Mouse (Mus musculus): ENCODE results near the gene Prkcg. TPM values are rescaled to one million over a fixed set of nuclear protein-coding genes. Genes with fewer than 3 reads are reported as not detected.
A peak's percentile ranks its signal among the peaks of the same experiment; 100 is the strongest.

Prkcg gene
- polyA plus RNA-seq, 1 experiment from 2014 or later: 0.30 TPM

GRCm38 (mm10) chr7:3302556-3303275 is 13.7 kb downstream of the Prkcg start:
- no peaks in the 10 kb centered on the region for H3K9me3 ChIP-seq (replicated peaks)
- H3K36me3 ChIP-seq: peaks cover 11% of the 10 kb centered on the region; the same call in 1 of the 2 replicates
- peaks cover 63% of the 10 kb centered on the region for H3K4me1 ChIP-seq (replicated peaks)
- peak; percentile 21; the same call in 1 of the 2 replicates for ATAC-seq (replicated peaks; ENCODE audit: insufficient number of reproducible peaks, insufficient read depth, low FRiP score, low read depth)
- H3K4me3 ChIP-seq: peak overlapping the region; percentile 43
- H3K9ac ChIP-seq: peak overlapping the region; percentile 37
- H3K4me2 ChIP-seq: peak overlapping the region; percentile 68
- H3K27me3 ChIP-seq: peaks cover 32% of the 10 kb centered on the region
- WGBS: 2% methylated on average over 16 of the region's 16 CpGs
- peak overlapping the region; percentile 69 for H3K27ac ChIP-seq

- Histone ChIP-seq H3K9me3 (replicated peaks) (no peaks in the 10 kb centered on the region), H3K9ac (peak overlapping the region; percentile 37), H3K4me1 (replicated peaks) (peaks cover 57% of the 10 kb centered on the region), H3K27ac (no peak overlapping the region), H3K4me3 (peak overlapping the region; percentile 43), H3K36me3 (peaks cover 8% of the 10 kb centered on the region; the same call in 1 of the 2 replicates), H3K4me2 (peak overlapping the region; percentile 68), H3K27me3 (peaks cover 33% of the 10 kb centered on the region)
- ATAC-seq (replicated peaks; ENCODE audit: insufficient number of reproducible peaks, insufficient read depth, low FRiP score, low read depth): no peak
- under 1% methylated on average over 24 of the region's 29 CpGs for WGBS
Measured at GRCm38 (mm10) chr7:3303276-3303781, 14.3 kb downstream of the Prkcg start.

GRCm38 (mm10) chr7:3303789-3304188 is 14.8 kb downstream of the Prkcg start:
- ATAC-seq (replicated peaks; ENCODE audit: insufficient number of reproducible peaks, insufficient read depth, low FRiP score, low read depth): no peak
- H3K4me2 ChIP-seq: peak overlapping the region; percentile 68
- no peaks in the 10 kb centered on the region for H3K9me3 ChIP-seq (replicated peaks)
- peaks cover 52% of the 10 kb centered on the region for H3K4me1 ChIP-seq (replicated peaks)
- 10% methylated on average over 11 of the region's 12 CpGs for WGBS
- peaks cover 36% of the 10 kb centered on the region for H3K27me3 ChIP-seq
- peak overlapping the region; percentile 37; the same call in 1 of the 2 replicates for H3K9ac ChIP-seq
- H3K4me3 ChIP-seq: peak overlapping the region; percentile 43
- H3K36me3 ChIP-seq: peaks cover 6% of the 10 kb centered on the region; the same call in 1 of the 2 replicates
- H3K27ac ChIP-seq: no peak overlapping the region

- H3K4me1 ChIP-seq (replicated peaks): peaks cover 47% of the 10 kb centered on the region
- peaks cover 36% of the 10 kb centered on the region for H3K27me3 ChIP-seq
- H3K36me3 ChIP-seq: peaks cover 6% of the 10 kb centered on the region; the same call in 1 of the 2 replicates
- H3K4me3 ChIP-seq: peak overlapping the region; percentile 43; the same call in 1 of the 2 replicates
- H3K4me2 ChIP-seq: peak overlapping the region; percentile 68
- 14% methylated on average over 10 of the region's 10 CpGs for WGBS
- H3K9me3 ChIP-seq (replicated peaks): no peaks in the 10 kb centered on the region
- H3K27ac ChIP-seq: no peak overlapping the region
- no peak overlapping the region for H3K9ac ChIP-seq
- ATAC-seq (replicated peaks; ENCODE audit: insufficient number of reproducible peaks, insufficient read depth, low FRiP score, low read depth): no peak
Measured at GRCm38 (mm10) chr7:3304298-3304697, 15.3 kb downstream of the Prkcg start.

- Histone ChIP-seq H3K27ac (no peak overlapping the region), H3K9me3 (replicated peaks) (no peaks in the 10 kb centered on the region), H3K36me3 (no peaks in the 10 kb centered on the region), H3K27me3 (peaks cover 36% of the 10 kb centered on the region), H3K9ac (no peak overlapping the region), H3K4me1 (replicated peaks) (peaks cover 30% of the 10 kb centered on the region), H3K4me2 (no peak overlapping the region), H3K4me3 (no peak overlapping the region)
- ATAC-seq (replicated peaks; ENCODE audit: insufficient number of reproducible peaks, insufficient read depth, low FRiP score, low read depth): no peak
- WGBS: 79% methylated on average over 3 of the region's 3 CpGs
Measured at GRCm38 (mm10) chr7:3306400-3306799, 17.4 kb downstream of the Prkcg start.

- no peak overlapping the region for H3K4me2 ChIP-seq
Measured at GRCm38 (mm10) chr7:3308646-3309045, 19.7 kb downstream of the Prkcg start.

GRCm38 (mm10) chr7:3310233-3310632 is 21.3 kb downstream of the Prkcg start:
- no peaks in the 10 kb centered on the region for H3K9me3 ChIP-seq (replicated peaks)
- H3K27ac ChIP-seq: no peak overlapping the region
- 95% methylated on average over 7 of the region's 7 CpGs for WGBS
- H3K4me3 ChIP-seq: no peak overlapping the region
- no peak overlapping the region for H3K9ac ChIP-seq
- H3K27me3 ChIP-seq: peaks cover 19% of the 10 kb centered on the region
- no peaks in the 10 kb centered on the region; the same call in 1 of the 2 replicates for H3K4me1 ChIP-seq (replicated peaks)
- ATAC-seq (replicated peaks; ENCODE audit: insufficient number of reproducible peaks, insufficient read depth, low FRiP score, low read depth): no peak
- H3K36me3 ChIP-seq: no peaks in the 10 kb centered on the region
- no peak overlapping the region for H3K4me2 ChIP-seq

More at GRCm38 (mm10) chr7:3308646-3309045, 19.7 kb downstream of the Prkcg start:
- H3K4me1 ChIP-seq (replicated peaks): peaks cover 9% of the 10 kb centered on the region
- no peak overlapping the region for H3K4me3 ChIP-seq
- H3K27ac ChIP-seq: no peak overlapping the region
- H3K9ac ChIP-seq: no peak overlapping the region
- ATAC-seq (replicated peaks; ENCODE audit: insufficient number of reproducible peaks, insufficient read depth, low FRiP score, low read depth): no peak
- H3K27me3 ChIP-seq: peaks cover 33% of the 10 kb centered on the region
- 59% methylated on average over 4 of the region's 4 CpGs for WGBS
- no peaks in the 10 kb centered on the region for H3K36me3 ChIP-seq
- no peaks in the 10 kb centered on the region for H3K9me3 ChIP-seq (replicated peaks)

GRCm38 (mm10) chr7:3313571-3313970 is 24.6 kb downstream of the Prkcg start:
- Histone ChIP-seq H3K27me3 (peaks cover 2% of the 10 kb centered on the region; the same call in 1 of the 2 replicates), H3K9ac (no peak overlapping the region), H3K9me3 (replicated peaks) (no peaks in the 10 kb centered on the region), H3K4me3 (no peak overlapping the region), H3K4me2 (no peak overlapping the region), H3K27ac (no peak overlapping the region), H3K36me3 (no peaks in the 10 kb centered on the region), H3K4me1 (replicated peaks) (no peaks in the 10 kb centered on the region)
- no peak for ATAC-seq (replicated peaks; ENCODE audit: insufficient number of reproducible peaks, insufficient read depth, low FRiP score, low read depth)
- 77% methylated on average over 8 of the region's 8 CpGs for WGBS

- H3K9me3 ChIP-seq (replicated peaks): no peaks in the 10 kb centered on the region
- ATAC-seq (replicated peaks; ENCODE audit: insufficient number of reproducible peaks, insufficient read depth, low FRiP score, low read depth): no peak
- H3K4me1 ChIP-seq (replicated peaks): no peaks in the 10 kb centered on the region
- H3K27me3 ChIP-seq: no peaks in the 10 kb centered on the region
- no peak overlapping the region for H3K27ac ChIP-seq
- H3K4me3 ChIP-seq: no peak overlapping the region
- H3K9ac ChIP-seq: no peak overlapping the region
- H3K4me2 ChIP-seq: no peak overlapping the region
- no peaks in the 10 kb centered on the region for H3K36me3 ChIP-seq
- 66% methylated on average over 5 of the region's 5 CpGs for WGBS
Measured at GRCm38 (mm10) chr7:3314121-3314520, 25.1 kb downstream of the Prkcg start.

GRCm38 (mm10) chr7:3317704-3318103 is 28.7 kb downstream of the Prkcg start:
- Histone ChIP-seq H3K27me3 (no peaks in the 10 kb centered on the region), H3K4me1 (replicated peaks) (no peaks in the 10 kb centered on the region), H3K9ac (no peak overlapping the region), H3K4me2 (no peak overlapping the region), H3K4me3 (no peak overlapping the region), H3K27ac (no peak overlapping the region), H3K36me3 (no peaks in the 10 kb centered on the region), H3K9me3 (replicated peaks) (no peaks in the 10 kb centered on the region)
- 30% methylated on average over 4 of the region's 4 CpGs for WGBS
- ATAC-seq (replicated peaks; ENCODE audit: insufficient number of reproducible peaks, insufficient read depth, low FRiP score, low read depth): no peak

- no peak overlapping the region for H3K27ac ChIP-seq
- ATAC-seq (replicated peaks; ENCODE audit: insufficient number of reproducible peaks, insufficient read depth, low FRiP score, low read depth): no peak
- H3K27me3 ChIP-seq: no peaks in the 10 kb centered on the region
- H3K9ac ChIP-seq: no peak overlapping the region
- WGBS: 61% methylated on average over 3 of the region's 3 CpGs
- no peaks in the 10 kb centered on the region for H3K9me3 ChIP-seq (replicated peaks)
- no peak overlapping the region for H3K4me2 ChIP-seq
- H3K4me1 ChIP-seq (replicated peaks): no peaks in the 10 kb centered on the region
- no peak overlapping the region for H3K4me3 ChIP-seq
- no peaks in the 10 kb centered on the region for H3K36me3 ChIP-seq
Measured at GRCm38 (mm10) chr7:3320856-3321255, 31.9 kb downstream of the Prkcg start.

Measured in heart, embryonic 15.5 days (tissue).